Mouse (Mus musculus) liver, embryonic 16.5 days (tissue): ENCODE results near the gene Slc1a2. TPM values are rescaled to one million over a fixed set of nuclear protein-coding genes. Genes with fewer than 3 reads are reported as not detected.

Experiments
- ATAC-seq: fragments of 200-750 bp; cut with Nextera tagmentation; 2 replicates; pipeline ENCODE4 v1.8.0; 2017; ENCODE audit warnings: low read depth, mild to moderate bottlenecking, moderate number of reproducible peaks, moderate library complexity
- H3K27ac ChIP-seq: fragments of 300-500 bp; sonication (generic); 2 replicates; pipeline ENCODE4 v1.5.1; 2014; ENCODE audit warnings: mild to moderate bottlenecking, low read length
- H3K27me3 ChIP-seq: fragments of 300-500 bp; sonication (generic); 2 replicates; pipeline ENCODE4 v1.6.1; 2014; ENCODE audit warnings: low read depth, low read length, mixed read lengths; ENCODE audit not compliant: control insufficient read depth, insufficient read depth
- H3K36me3 ChIP-seq: fragments of 300-500 bp; sonication (generic); 2 replicates; pipeline ENCODE4 v1.6.1; 2014; ENCODE audit warnings: mild to moderate bottlenecking; ENCODE audit not compliant: control insufficient read depth, insufficient read depth
- H3K4me1 ChIP-seq: fragments of 300-500 bp; sonication (generic); 2 replicates; pipeline ENCODE4 v1.6.1; 2014; ENCODE audit warnings: low read depth, low read length, mixed read lengths; ENCODE audit not compliant: control insufficient read depth
- H3K4me2 ChIP-seq: fragments of 300-500 bp; sonication (generic); 2 replicates; pipeline ENCODE4 v1.6.1; 2014; ENCODE audit warnings: low read depth, low read length, mixed read lengths
- H3K4me3 ChIP-seq: fragments of 300-500 bp; sonication (generic); 2 replicates; pipeline ENCODE4 v1.5.1; 2014; ENCODE audit warnings: low read depth, mild to moderate bottlenecking, low read length
- H3K9ac ChIP-seq: fragments of 300-500 bp; sonication (generic); 2 replicates; pipeline ENCODE4 v1.6.1; 2014; ENCODE audit warnings: low read depth, low read length
- H3K9me3 ChIP-seq: fragments of 300-500 bp; sonication (generic); replicated peaks from 2 replicates; pipeline ENCODE4 v1.6.1; 2016; ENCODE audit warnings: low read length; ENCODE audit not compliant: control insufficient read depth
- WGBS: fragments of 180-500 bp; shearing (Covaris S2); extraction: QIAGEN DNeasy Blood & Tissue Kit; methylation state at CpG from one replicate; pipeline ENCODE4 v1.1.7; 2014; ENCODE audit not compliant: insufficient replicate concordance; 5-methylcytosine and 5-hydroxymethylcytosine counted together
- polyA plus RNA-seq: library from polyadenylated mRNA; unstranded; fragments of >200 nt; fragmentation: Nextera tagmentation; extraction: Ambion mirVana; gene quantifications from 2 replicates; pipeline ENCODE4 v1.2.1, GENCODE M21; 2015

The Slc1a2 gene
- polyA plus RNA-seq, 1 experiment from 2014 or later, result 1.5 TPM

DNA sequence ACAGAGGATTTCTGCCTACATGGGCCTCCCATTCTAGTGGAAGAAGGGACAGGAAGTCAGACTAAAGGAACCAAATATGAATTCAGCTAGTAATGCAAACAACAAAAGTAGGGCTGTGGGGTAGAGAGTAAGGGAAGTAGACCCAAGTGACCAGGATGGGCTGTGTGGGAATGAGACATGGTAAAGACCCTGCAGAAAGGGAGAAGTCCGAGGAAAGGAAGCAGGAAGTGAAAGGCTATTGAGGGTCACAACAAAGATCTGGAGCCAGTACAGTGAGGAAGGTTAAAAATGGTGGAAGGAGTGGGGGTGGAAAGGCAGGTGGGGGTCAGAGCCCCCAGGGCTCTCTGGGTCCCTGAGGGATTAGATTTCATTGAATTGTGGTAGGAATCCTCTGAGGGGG lies 93.4 kb downstream of the Slc1a2 start:
- ATAC-seq, result no peak
- WGBS, result 39% methylated on average over 1 of the region's 1 CpGs
- no peaks in the 10 kb centered on the region for H3K4me1 ChIP-seq

DNA sequence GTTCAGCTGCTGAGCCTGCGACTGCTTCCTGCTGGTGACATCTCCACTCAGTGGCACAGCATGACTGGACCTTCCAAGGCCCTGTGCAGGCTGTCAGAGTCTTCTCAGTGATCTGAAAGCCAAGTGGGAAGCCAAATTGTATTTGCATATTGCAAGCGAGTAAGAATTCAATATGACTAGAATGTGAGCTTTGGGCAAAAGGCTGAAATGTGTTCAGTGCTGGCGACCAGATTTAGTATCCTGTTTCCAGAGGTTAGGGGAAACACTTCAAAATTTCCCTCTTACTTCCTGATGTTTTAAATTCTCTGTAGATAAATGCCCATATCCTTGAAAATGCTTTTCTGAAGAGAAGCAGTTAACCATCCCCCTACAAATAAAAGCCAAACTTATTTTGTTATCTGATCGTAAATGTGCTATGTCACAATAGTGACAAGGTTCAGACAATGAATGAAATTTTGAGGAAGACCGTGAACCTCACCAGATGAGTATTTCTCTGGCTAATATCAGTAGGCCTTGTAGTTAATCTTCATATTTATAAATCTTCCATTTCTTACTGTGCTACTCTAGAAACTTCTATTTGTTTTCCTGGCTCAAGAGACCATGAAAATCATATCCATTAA lies 98.9 kb downstream of the Slc1a2 start:
- Histone ChIP-seq H3K27ac (no peak overlapping the region), H3K36me3 (no peaks in the 10 kb centered on the region), H3K4me1 (no peaks in the 10 kb centered on the region), H3K27me3 (no peaks in the 10 kb centered on the region), H3K4me2 (no peak overlapping the region), H3K9me3 (no peaks in the 10 kb centered on the region), H3K4me3 (no peak overlapping the region), H3K9ac (no peak overlapping the region)
- no peak for ATAC-seq
- 48% methylated on average over 5 of the region's 5 CpGs for WGBS

More for the DNA sequence above, 93.4 kb downstream of the Slc1a2 start:
- Histone ChIP-seq H3K9me3 (no peaks in the 10 kb centered on the region), H3K4me3 (no peak overlapping the region), H3K36me3 (no peaks in the 10 kb centered on the region), H3K9ac (no peak overlapping the region), H3K27me3 (no peaks in the 10 kb centered on the region), H3K4me2 (no peak overlapping the region), H3K27ac (no peak overlapping the region)

DNA sequence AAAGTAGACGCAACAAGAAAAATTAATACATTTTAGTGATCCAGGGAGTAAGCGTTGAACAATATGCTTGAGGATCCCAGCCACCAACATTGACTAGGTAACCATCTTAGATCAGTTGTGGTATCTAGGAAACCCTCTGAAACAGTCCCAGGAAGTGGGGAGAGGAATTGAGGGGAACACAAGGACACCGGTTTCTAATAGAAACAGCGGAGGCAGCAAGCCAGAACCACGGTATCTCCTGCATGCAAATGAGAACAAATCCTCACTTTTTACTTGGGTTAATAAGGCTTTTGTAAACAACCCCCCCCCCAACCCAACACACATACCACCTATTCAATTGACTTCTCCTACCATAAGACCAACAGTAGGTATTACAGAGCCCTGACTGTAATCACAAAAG lies 101.0 kb downstream of the Slc1a2 start:
- 82% methylated on average over 5 of the region's 5 CpGs for WGBS
- no peak overlapping the region for H3K4me3 ChIP-seq
- H3K4me2 ChIP-seq, result no peak overlapping the region

DNA sequence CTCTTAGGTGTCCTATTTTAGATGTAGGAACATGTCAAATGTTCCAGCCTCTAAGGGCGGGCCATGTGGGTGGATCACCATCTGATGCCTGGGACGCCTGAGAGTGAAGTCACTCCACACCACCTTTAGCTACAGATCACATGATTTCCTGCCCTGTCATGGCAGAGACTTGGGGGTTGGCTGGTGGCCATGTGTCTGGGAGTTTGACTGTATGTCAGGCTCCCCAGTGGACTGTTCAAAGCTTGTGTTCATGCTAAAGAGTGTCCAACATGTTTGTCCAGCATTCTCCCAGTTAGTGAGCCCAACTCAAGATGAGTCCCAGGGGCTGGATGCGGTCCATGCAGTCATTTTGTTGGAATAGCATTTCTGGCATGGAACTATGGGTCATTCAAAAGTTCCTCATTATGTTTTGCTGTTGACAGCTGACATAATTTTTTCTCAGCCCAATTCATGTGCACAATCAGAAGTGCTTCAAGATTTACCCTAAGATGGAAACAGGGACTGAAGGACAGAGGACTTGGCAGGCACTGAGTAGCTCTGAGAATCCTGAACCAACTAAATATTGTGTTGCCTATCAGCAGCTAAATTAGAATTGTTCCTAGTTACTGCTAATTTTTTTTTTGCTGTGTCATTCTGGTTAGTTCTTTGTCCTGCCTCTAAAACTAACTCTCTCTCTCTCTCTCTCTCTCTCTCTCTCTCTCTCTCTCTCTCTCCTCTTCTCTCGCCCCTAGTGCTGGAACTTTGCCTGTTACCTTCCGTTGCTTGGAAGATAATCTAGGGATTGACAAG lies 102.0 kb downstream of the Slc1a2 start:
- no peaks in the 10 kb centered on the region for H3K27me3 ChIP-seq

More for the DNA sequence above, 101.0 kb downstream of the Slc1a2 start:
- no peak overlapping the region for H3K27ac ChIP-seq
- H3K9me3 ChIP-seq, result no peaks in the 10 kb centered on the region
- ATAC-seq, result no peak
- no peaks in the 10 kb centered on the region for H3K4me1 ChIP-seq
- H3K27me3 ChIP-seq, result no peaks in the 10 kb centered on the region
- H3K36me3 ChIP-seq, result no peaks in the 10 kb centered on the region
- H3K9ac ChIP-seq, result no peak overlapping the region

DNA sequence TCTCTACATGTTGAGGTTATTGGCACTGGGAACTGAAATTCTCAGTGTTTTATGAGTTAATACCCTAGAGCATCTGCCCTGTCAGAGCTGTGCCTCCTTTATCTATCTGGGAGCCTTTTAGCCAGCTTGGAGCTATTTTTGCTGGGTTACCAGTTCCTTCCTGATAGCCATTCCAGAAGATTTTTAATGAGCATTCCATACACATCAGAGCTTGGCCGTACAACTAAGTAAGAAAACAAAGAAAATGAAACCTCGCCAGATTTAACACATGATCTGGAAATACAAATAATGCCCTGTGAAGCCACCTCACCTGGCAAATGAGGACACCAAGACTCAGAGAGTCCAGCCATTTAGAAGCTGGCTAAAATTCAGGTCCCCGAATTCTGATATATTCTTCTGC lies 104.7 kb downstream of the Slc1a2 start:
- no peak for ATAC-seq
- H3K27ac ChIP-seq, result no peak overlapping the region
- WGBS, result 59% methylated on average over 3 of the region's 3 CpGs
- H3K9me3 ChIP-seq, result no peaks in the 10 kb centered on the region
- H3K9ac ChIP-seq, result no peak overlapping the region
- H3K27me3 ChIP-seq, result no peaks in the 10 kb centered on the region
- H3K36me3 ChIP-seq, result no peaks in the 10 kb centered on the region
- H3K4me1 ChIP-seq, result no peaks in the 10 kb centered on the region
- H3K4me2 ChIP-seq, result no peak overlapping the region
- no peak overlapping the region for H3K4me3 ChIP-seq

More for the DNA sequence above, 102.0 kb downstream of the Slc1a2 start:
- Histone ChIP-seq H3K4me3 (no peak overlapping the region), H3K9ac (no peak overlapping the region), H3K9me3 (no peaks in the 10 kb centered on the region), H3K4me1 (no peaks in the 10 kb centered on the region), H3K36me3 (no peaks in the 10 kb centered on the region), H3K27ac (no peak overlapping the region), H3K4me2 (no peak overlapping the region)
- 42% methylated on average over 5 of the region's 5 CpGs for WGBS
- no peak for ATAC-seq

DNA sequence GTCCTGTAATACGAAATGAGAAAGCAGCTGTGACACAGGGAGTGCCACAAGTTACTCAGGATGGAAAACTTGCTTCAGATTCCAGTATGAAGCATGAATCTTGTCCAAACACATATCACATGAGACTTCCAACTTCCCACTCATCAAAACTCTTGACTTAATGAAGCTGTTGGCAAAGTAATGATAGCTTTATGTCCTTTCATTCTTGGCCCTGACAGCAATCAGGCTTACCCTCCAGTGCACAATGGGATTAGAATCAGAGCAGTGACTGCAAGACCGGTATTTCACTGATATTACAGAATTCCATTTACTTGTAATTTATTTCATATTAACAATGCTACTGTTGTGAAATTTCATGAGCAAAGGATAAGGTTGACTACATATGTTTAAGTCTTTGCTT lies 105.5 kb downstream of the Slc1a2 start:
- 76% methylated on average over 2 of the region's 2 CpGs for WGBS
- no peaks in the 10 kb centered on the region for H3K36me3 ChIP-seq
- no peaks in the 10 kb centered on the region for H3K4me1 ChIP-seq
- H3K9me3 ChIP-seq, result no peaks in the 10 kb centered on the region
- no peak overlapping the region for H3K9ac ChIP-seq
- H3K4me3 ChIP-seq, result no peak overlapping the region
- no peak overlapping the region for H3K4me2 ChIP-seq
- H3K27ac ChIP-seq, result no peak overlapping the region
- no peak for ATAC-seq
- H3K27me3 ChIP-seq, result no peaks in the 10 kb centered on the region

DNA sequence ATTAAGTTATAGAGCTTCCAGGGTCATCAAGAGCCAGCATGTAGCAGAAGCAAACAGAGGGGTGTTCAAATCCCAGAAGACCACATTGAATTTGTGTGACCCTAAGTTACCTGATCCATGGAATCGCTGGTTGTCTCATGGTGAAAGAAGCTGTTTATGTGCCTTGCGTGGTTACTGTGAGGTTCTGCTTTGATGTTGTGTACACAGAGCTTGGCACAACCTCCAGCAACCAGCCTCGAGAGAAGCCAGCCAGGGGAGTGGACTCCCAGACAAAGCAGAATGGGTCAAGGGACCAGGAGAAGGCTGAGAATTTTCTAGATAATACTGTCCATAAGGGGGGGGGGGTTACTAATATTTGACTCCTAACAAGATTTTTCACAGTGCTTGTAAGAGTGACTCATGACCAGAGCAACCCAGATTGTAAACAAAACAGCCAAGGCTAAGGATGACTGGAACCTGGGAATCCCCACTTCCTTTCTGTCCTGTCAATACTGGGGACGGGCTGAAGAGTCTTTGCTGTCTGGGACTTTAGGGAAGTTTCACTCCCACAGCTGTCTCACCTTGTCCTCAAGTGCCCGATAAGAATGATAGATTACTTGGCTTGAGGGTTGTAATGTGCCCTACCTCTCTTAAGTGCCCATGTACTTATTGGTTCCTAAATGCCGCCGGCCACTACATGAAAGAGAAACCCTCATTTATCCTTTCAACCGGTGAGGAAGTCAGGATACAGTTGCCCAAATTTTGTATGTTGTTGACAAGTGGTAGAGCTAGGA lies 106.3 kb downstream of the Slc1a2 start:
- H3K4me1 ChIP-seq, result no peaks in the 10 kb centered on the region
- H3K27me3 ChIP-seq, result no peaks in the 10 kb centered on the region
- H3K9ac ChIP-seq, result no peak overlapping the region
- no peak for ATAC-seq
- WGBS, result 48% methylated on average over 8 of the region's 8 CpGs
- no peaks in the 10 kb centered on the region for H3K9me3 ChIP-seq
- no peak overlapping the region for H3K4me2 ChIP-seq
- no peak overlapping the region for H3K4me3 ChIP-seq
- no peaks in the 10 kb centered on the region for H3K36me3 ChIP-seq
- no peak overlapping the region for H3K27ac ChIP-seq

DNA sequence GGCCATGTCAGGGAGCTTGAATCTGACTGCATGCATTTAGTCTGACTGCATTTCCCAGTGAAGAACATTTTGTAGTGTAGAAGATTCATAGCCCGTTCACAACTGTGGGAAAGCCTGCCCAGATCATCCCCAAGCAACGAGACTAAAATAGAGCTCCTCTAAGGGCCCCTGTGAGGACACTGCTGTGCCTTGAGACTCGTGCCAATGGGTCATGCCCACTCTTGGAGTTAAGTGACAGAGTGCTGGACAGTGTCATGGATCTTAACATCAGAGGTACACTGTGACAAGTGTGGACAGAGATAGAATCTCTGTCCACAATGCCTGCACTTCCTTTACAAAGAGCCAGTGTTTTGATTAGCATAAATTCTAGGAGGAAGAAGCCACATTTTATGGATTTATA lies 109.8 kb downstream of the Slc1a2 start:
- WGBS, result 48% methylated on average over 3 of the region's 3 CpGs
- no peak overlapping the region for H3K4me2 ChIP-seq
- H3K36me3 ChIP-seq, result no peaks in the 10 kb centered on the region
- no peak overlapping the region for H3K27ac ChIP-seq
- H3K9ac ChIP-seq, result no peak overlapping the region
- H3K27me3 ChIP-seq, result no peaks in the 10 kb centered on the region
- H3K4me3 ChIP-seq, result no peak overlapping the region
- no peaks in the 10 kb centered on the region for H3K4me1 ChIP-seq
- H3K9me3 ChIP-seq, result no peaks in the 10 kb centered on the region
- no peak for ATAC-seq

DNA sequence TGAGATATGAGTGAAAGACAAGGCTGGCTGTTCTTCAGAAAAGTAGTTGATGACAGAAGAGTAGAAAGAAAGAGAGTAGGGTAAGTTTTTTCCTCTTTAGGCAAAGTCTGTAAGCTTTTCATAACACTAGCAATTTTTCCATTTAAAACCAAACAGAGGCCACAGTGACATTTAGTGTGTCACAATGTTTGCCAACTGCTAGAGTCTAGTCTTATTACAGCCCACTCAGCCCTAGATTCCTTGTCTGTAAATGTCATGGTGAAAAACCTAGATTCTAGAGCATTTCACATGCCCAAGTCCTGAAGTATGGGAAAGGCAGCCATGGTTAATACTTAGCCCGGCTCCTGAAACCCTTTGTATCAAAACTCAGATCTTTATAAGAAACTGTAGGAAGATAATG lies 112.8 kb downstream of the Slc1a2 start:
- 66% methylated on average over 1 of the region's 1 CpGs for WGBS
- H3K27ac ChIP-seq, result no peak overlapping the region
- H3K4me2 ChIP-seq, result no peak overlapping the region

More for the DNA sequence above, 112.8 kb downstream of the Slc1a2 start:
- Histone ChIP-seq H3K36me3 (no peaks in the 10 kb centered on the region), H3K4me3 (no peak overlapping the region), H3K4me1 (no peaks in the 10 kb centered on the region), H3K9me3 (no peaks in the 10 kb centered on the region), H3K9ac (no peak overlapping the region), H3K27me3 (no peaks in the 10 kb centered on the region)
- ATAC-seq, result no peak
